16 mouse cellular contexts compared by ENCODE assay signal in the genomic region with DNA sequence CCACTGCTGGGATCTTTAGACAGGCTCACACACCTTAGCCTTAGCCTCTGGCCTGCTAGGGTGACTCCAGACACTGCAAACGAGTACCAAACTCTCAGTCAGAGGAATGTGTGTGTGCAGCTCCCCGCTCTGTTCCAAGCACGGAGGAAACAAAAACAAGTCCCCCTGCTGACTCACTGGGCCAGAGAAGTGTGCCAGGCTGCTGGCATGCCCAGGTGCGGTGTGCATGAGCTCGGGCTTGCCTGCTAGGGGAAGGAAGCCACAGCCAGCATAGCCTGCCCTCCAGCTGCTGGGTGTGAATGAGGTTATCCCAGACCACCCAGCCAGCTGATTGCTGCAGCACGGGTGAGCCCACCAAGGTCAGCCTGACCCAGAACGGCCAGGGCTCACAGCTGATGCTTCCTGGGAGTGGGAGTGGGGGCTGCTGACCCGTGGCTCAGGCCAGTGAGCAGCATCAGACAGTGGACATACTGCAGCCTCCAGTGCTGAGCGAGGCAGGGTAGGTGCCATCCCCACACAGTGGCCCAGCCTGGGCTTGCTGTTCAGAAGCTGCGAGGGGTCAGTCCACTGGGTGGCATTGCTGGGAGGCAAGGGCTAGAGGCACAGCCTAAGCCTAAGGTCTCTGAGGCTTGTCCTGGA. TPM values are rescaled to one million over a fixed set of nuclear protein-coding genes. Genes with fewer than 3 reads are reported as not detected.
DNase-seq lines count a peak whose midpoint lies in the region; ATAC-seq and TF ChIP-seq lines count a peak whose summit lies in the region.
"Had no signal": no experiment of that assay in that cellular context is flagged by ENCODE, and none has a peak within 500 bp of the region (broad histone marks: within the 10 kb centered on the region; RNA-seq: fewer than 3 reads in every experiment).

No protein-coding gene starts in this region.

- H3K4me2 ChIP-seq in myocyte (ENCODE audit: low read depth): no peak overlapping the region
- no peak overlapping the region for H3K4me2 ChIP-seq in forebrain, embryonic 12.5 days
- H3K4me2 ChIP-seq: liver, embryonic 13.5 days had no signal

- no peaks in the 10 kb centered on the region for H3K4me1 ChIP-seq in forebrain, embryonic 12.5 days
- H3K4me1 ChIP-seq: liver, embryonic 13.5 days had no signal

- no peak overlapping the region for H3K9ac ChIP-seq in forebrain, embryonic 12.5 days
- H3K9ac ChIP-seq: forebrain, postnatal 0 days; liver, embryonic 13.5 days had no signal

- no peaks in the 10 kb centered on the region for H3K36me3 ChIP-seq in myocyte (ENCODE audit: control insufficient read depth, insufficient read depth)
- H3K36me3 ChIP-seq in forebrain, embryonic 12.5 days (replicated peaks): peaks cover 19% of the 10 kb centered on the region

- intact Hi-C loops in heart, postnatal 14 days (cut with DNase I): no loop called here

- no peak overlapping the region for H3K4me3 ChIP-seq in myocyte
- no peak overlapping the region for H3K4me3 ChIP-seq in forebrain, embryonic 12.5 days (replicated peaks)
- H3K4me3 ChIP-seq: liver, embryonic 13.5 days; megakaryocyte, embryonic 14.5 days had no signal

- no peak overlapping the region for H3K27ac ChIP-seq in forebrain, embryonic 12.5 days
- H3K27ac ChIP-seq: liver, embryonic 13.5 days had no signal

- DNase-seq in heart, adult 9 months (ENCODE audit: low spot score in 2 of 2): peak; percentile 33 to 59
- DNase-seq in heart, postnatal 14 days: no peak
- DNase-seq in ovary, postnatal 36 days (ENCODE audit: low spot score): peak; percentile 48
- DNase-seq in ovary, adult 18-20 months (ENCODE audit: low spot score): no peak
- peak; percentile 65 for DNase-seq in brain, adult 2 months (ENCODE audit: low read depth, low spot score)
- DNase-seq: forebrain, postnatal 0 days; liver, embryonic 13.5 days; thymus, postnatal 4 days had no signal

- no peak for TF ChIP-seq POLR2A in myocyte (IDR thresholded peaks at IDR 0.05; ENCODE audit: insufficient read length, low read depth)

- WGBS in forebrain, embryonic 12.5 days: 79% methylated on average over 10 of the region's 10 CpGs

- no peak overlapping the region for H3ac ChIP-seq in myocyte (ENCODE audit: control insufficient read depth, insufficient read length)

- peaks cover 8% of the 10 kb centered on the region for H3K79me2 ChIP-seq in myocyte (ENCODE audit: control insufficient read depth, insufficient read depth)

- no peaks in the 10 kb centered on the region for H3K9me3 ChIP-seq in forebrain, embryonic 12.5 days
- H3K9me3 ChIP-seq: liver, embryonic 13.5 days; megakaryocyte, embryonic 14.5 days had no signal

- H3K27me3 ChIP-seq in myocyte (ENCODE audit: control insufficient read depth, insufficient read depth, insufficient read length): no peaks in the 10 kb centered on the region
- no peaks in the 10 kb centered on the region for H3K27me3 ChIP-seq in forebrain, embryonic 12.5 days
- H3K27me3 ChIP-seq: liver, embryonic 13.5 days had no signal

- no peak for ATAC-seq in forebrain, embryonic 12.5 days (ENCODE audit: low FRiP score)
- ATAC-seq: forebrain, postnatal 0 days had no signal

TF ChIP-seq in myocyte, 11 proteins besides CTCF, POLR2A, EP300 and RAD21:
- TF ChIP-seq MYOG (IDR thresholded peaks at IDR 0.05; ENCODE audit: control insufficient read depth in 1 of 3, insufficient read depth in 1 of 3, insufficient read length in 2 of 3, low read depth in 2 of 3) (peak in 2 of 3 experiments; percentile 4 to 35), E2F4 (IDR thresholded peaks at IDR 0.05; ENCODE audit: insufficient read depth) (no peak)

RNA-seq across cellular contexts. Expression of a gene that starts 8.2 kb away (rescaled TPM):
- total RNA-seq in heart, postnatal 14 days (2021): 10 to 100 TPM; 37.5 to 42.2 TPM
- 75.3 TPM for polyA plus RNA-seq in myocyte (2012; fragmentation: generic; extraction: Trizol)
- 25.9 and 26.6 TPM in 2 replicates for polyA plus RNA-seq in forebrain, embryonic 12.5 days (2016; fragmentation: Nextera tagmentation; extraction: Ambion mirVana)

RNA-seq across cellular contexts. Expression of a gene that starts 15.8 kb away (rescaled TPM):
- total RNA-seq in heart, postnatal 14 days (2021): 10 to 100 TPM in 1 of 2 experiments, 1 to 10 TPM in 1; 8.7 to 16.4 TPM
- 19.6 TPM for polyA plus RNA-seq in myocyte (2012; fragmentation: generic; extraction: Trizol)
- 2.3 and 2.8 TPM in 2 replicates for polyA plus RNA-seq in forebrain, embryonic 12.5 days (2016; fragmentation: Nextera tagmentation; extraction: Ambion mirVana)

RNA-seq across cellular contexts. Expression of a gene that starts 18.9 kb away (rescaled TPM):
- not detected for total RNA-seq in heart, postnatal 14 days (2021)
- not detected for polyA plus RNA-seq in myocyte (2012; fragmentation: generic; extraction: Trizol)
- not detected in 2 replicates for polyA plus RNA-seq in forebrain, embryonic 12.5 days (2016; fragmentation: Nextera tagmentation; extraction: Ambion mirVana)
- total RNA-seq: forebrain, postnatal 0 days; layer of hippocampus, postnatal 14 days; MEL had no signal
- polyA plus RNA-seq: embryonic facial prominence, embryonic 11.5 days; forebrain, postnatal 0 days; hindbrain, embryonic 11.5 days; liver, embryonic 13.5 days; neural tube, embryonic 11.5 days had no signal

RNA-seq across cellular contexts. Expression of a gene that starts 22.6 kb away (rescaled TPM):
- 10 to 100 TPM in 1 of 2 experiments, 1 to 10 TPM in 1; 8.7 to 10.9 TPM for total RNA-seq in heart, postnatal 14 days (2021)
- 1.4 TPM for polyA plus RNA-seq in myocyte (2012; fragmentation: generic; extraction: Trizol)
- 4.5 and 5.1 TPM in 2 replicates for polyA plus RNA-seq in forebrain, embryonic 12.5 days (2016; fragmentation: Nextera tagmentation; extraction: Ambion mirVana)

Comparison
In these comparisons a context has a peak if more than half of its experiments do, and no peak if none do; other contexts are left out.
1. DNase-seq: peak in heart, adult 9 months (2 of 2), ovary, postnatal 36 days (single experiment) and brain, adult 2 months (single experiment); none in heart, postnatal 14 days (0 of 2) and ovary, adult 18-20 months (single experiment).